Mouse (Mus musculus): ENCODE data around the gene Fam19a1.

The Fam19a1 gene

GRCm38 (mm10) chr6:96677813-96678212 lies 564.9 kb downstream of the Fam19a1 start:
- DNase-seq (ENCODE audit: low spot score in 2 of 2), result no peak
